Mouse (Mus musculus): ENCODE measurements around the gene Lrrc8b. TPM values are rescaled to one million over a fixed set of nuclear protein-coding genes. Genes with fewer than 3 reads are reported as not detected.

Lrrc8b gene
- polyA plus RNA-seq, 1 experiment from 2014 or later: 9.5 TPM

- no peak for DNase-seq (ENCODE audit: low spot score)
These were observed 65.0 kb downstream of the Lrrc8b start for GRCm38 (mm10) chr5:105480561-105480960.

- DNase-seq (ENCODE audit: low spot score): no peak
These were observed 68.1 kb downstream of the Lrrc8b start for GRCm38 (mm10) chr5:105483632-105484031.

- DNase-seq (ENCODE audit: low spot score): no peak
These were observed 68.7 kb downstream of the Lrrc8b start for GRCm38 (mm10) chr5:105484247-105484646.

- no peak for DNase-seq (ENCODE audit: low spot score)
These were observed 69.3 kb downstream of the Lrrc8b start for GRCm38 (mm10) chr5:105484891-105485290.

GRCm38 (mm10) chr5:105490211-105490610 lies 74.6 kb downstream of the Lrrc8b start:
- no peak for DNase-seq (ENCODE audit: low spot score)

- peak; percentile 75 for DNase-seq (ENCODE audit: low spot score)
These were observed 75.8 kb downstream of the Lrrc8b start for GRCm38 (mm10) chr5:105491389-105491788.

- DNase-seq (ENCODE audit: low spot score): peak; percentile 79
These were observed 77.0 kb downstream of the Lrrc8b start for GRCm38 (mm10) chr5:105492367-105493246.

GRCm38 (mm10) chr5:105493377-105493776 lies 77.8 kb downstream of the Lrrc8b start:
- peak; percentile 33 for DNase-seq (ENCODE audit: low spot score)

- no peak for DNase-seq (ENCODE audit: low spot score)
These were observed 78.8 kb downstream of the Lrrc8b start for GRCm38 (mm10) chr5:105494246-105494917.

- peak; percentile 94 for DNase-seq (ENCODE audit: low spot score)
These were observed 79.6 kb downstream of the Lrrc8b start for GRCm38 (mm10) chr5:105494918-105495901.

GRCm38 (mm10) chr5:105496133-105496532 lies 80.6 kb downstream of the Lrrc8b start:
- no peak for DNase-seq (ENCODE audit: low spot score)

- DNase-seq (ENCODE audit: low spot score): no peak
These were observed 81.0 kb downstream of the Lrrc8b start for GRCm38 (mm10) chr5:105496586-105496985.

GRCm38 (mm10) chr5:105498429-105499000 lies 82.9 kb downstream of the Lrrc8b start:
- peak; percentile 77 for DNase-seq (ENCODE audit: low spot score)

- no peak for DNase-seq (ENCODE audit: low spot score)
These were observed 83.8 kb downstream of the Lrrc8b start for GRCm38 (mm10) chr5:105499396-105499795.

- peak; percentile 59 for DNase-seq (ENCODE audit: low spot score)
These were observed 84.9 kb downstream of the Lrrc8b start for GRCm38 (mm10) chr5:105500132-105501121.

GRCm38 (mm10) chr5:105501136-105501535 lies 85.6 kb downstream of the Lrrc8b start:
- DNase-seq (ENCODE audit: low spot score): no peak

GRCm38 (mm10) chr5:105508813-105509212 lies 93.2 kb downstream of the Lrrc8b start:
- DNase-seq (ENCODE audit: low spot score): no peak

GRCm38 (mm10) chr5:105512297-105512696 lies 96.7 kb downstream of the Lrrc8b start:
- no peak for DNase-seq (ENCODE audit: low spot score)

GRCm38 (mm10) chr5:105515532-105515931 lies 100.0 kb downstream of the Lrrc8b start:
- peak; percentile 36 for DNase-seq (ENCODE audit: low spot score)

- no peak for DNase-seq (ENCODE audit: low spot score)
These were observed 100.7 kb downstream of the Lrrc8b start for GRCm38 (mm10) chr5:105516290-105516689.
